Mouse (Mus musculus): Measurements from ENCODE around the gene Capza2. TPM values are rescaled to one million over a fixed set of nuclear protein-coding genes. Genes with fewer than 3 reads are reported as not detected.

Capza2 gene
- polyA plus RNA-seq, 2 experiments from 2014 or later: 350 to 408 TPM

Other genes with a start within 250 kb of the Capza2 start
- gene Met, start 172.4 kb upstream of the Capza2 start, polyA plus RNA-seq (2017; shearing (Covaris generic)): not detected
- gene St7, start 56.7 kb downstream of the Capza2 start, polyA plus RNA-seq (2017; shearing (Covaris generic)): 1 to 10 TPM; 4.2 to 4.6 TPM